Mouse (Mus musculus): ENCODE measurements around the gene Rps8.
A peak's percentile ranks its signal among the peaks of the same experiment; 100 is the strongest.

Rps8 gene

GRCm38 (mm10) chr4:117148047-117148713 is 7.9 kb downstream of the Rps8 start:
- no peak for DNase-seq (ENCODE audit: low spot score in 2 of 2)

GRCm38 (mm10) chr4:117146176-117146575 is 9.9 kb downstream of the Rps8 start:
- DNase-seq (ENCODE audit: low spot score in 2 of 2) = peak; percentile 80 to 97

DNA sequence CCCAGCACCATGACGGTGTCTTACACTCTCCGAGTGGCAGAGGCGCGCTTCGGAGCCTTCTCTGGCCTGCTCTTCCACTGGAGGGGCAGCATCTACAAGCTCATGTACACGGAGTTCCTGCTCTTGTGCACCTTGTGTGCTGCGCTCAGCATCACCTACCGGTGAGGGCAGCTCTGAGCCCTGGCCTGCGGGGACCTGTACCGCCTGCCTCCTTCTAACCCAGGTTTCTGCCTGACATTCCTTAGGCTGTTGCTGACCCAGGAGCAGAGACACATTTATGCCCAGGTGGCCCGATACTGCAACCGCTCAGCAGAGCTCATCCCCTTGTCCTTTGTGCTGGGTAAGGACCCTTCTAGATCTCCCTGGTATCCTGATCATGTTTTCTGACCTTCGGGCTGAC is 10.8 kb downstream of the Rps8 start:
- no peak for DNase-seq (ENCODE audit: low spot score in 2 of 2)

DNA sequence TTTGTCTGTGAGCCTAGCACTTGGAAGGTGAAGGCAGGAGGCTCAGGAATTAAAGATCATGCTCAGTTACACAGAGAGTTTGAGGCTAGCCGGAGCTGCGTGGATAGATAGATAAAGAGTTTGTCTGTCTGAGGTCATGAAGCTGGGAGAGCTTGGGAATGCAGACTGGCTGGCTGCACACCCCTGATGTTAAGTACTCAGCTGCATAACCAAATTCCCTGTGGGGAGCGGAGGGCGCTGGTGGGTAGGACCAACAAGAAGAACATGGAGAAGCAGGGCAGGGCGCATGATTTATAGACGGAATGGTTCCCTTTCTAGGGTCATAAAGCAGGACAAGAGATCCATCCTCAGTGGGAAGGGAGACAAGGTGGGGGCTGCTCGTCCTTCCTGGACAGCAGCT is 13.0 kb downstream of the Rps8 start:
- no peak for DNase-seq (ENCODE audit: low spot score in 2 of 2)

DNA sequence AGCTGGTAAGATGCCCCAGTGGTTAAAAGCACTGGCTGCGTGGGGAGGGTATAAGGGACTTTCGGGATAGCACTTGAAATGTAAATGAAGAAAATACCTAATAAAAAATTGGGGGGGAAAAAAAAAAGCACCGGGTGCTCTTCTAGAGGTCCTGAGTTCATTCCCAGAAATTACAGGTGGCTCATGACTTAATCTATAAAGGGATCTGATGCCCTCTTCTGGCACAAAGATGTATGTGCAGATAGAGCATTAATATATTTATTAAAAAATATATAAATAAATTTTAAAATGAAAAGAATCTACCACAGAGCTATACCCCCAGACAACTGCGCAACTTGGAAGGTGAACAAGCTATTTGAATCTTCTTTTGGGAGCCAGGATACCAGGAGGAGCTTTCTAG is 15.4 kb downstream of the Rps8 start:
- DNase-seq (ENCODE audit: low spot score in 2 of 2) = no peak

GRCm38 (mm10) chr4:117139217-117139612 is 16.8 kb downstream of the Rps8 start:
- peak in 1 of 2 experiments; percentile 60 for DNase-seq (ENCODE audit: low spot score in 2 of 2)

GRCm38 (mm10) chr4:117138295-117139216 is 17.5 kb downstream of the Rps8 start:
- no peak for DNase-seq (ENCODE audit: low spot score in 2 of 2)

DNA sequence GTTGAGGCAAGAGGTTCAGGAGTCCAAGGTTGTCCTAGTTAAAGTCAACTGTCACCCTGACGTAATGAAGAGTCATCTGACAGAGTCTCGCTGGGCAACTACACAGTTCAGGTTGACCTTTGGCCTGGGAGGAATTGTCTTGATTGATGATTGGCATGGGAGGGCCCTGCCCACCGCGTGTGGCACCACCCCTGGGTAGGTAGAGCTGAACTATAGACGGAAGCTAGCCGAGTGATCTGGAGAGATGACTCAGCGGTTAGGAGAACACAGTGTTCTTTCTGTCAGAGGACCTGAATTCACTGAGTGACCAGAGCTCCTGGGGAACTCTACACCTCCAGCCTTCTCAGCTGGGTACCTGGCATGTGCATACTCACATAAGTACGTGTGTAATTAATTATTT is 20.0 kb downstream of the Rps8 start:
- no peak for DNase-seq (ENCODE audit: low spot score in 2 of 2)

GRCm38 (mm10) chr4:117134601-117134995 is 21.4 kb downstream of the Rps8 start:
- DNase-seq (ENCODE audit: low spot score in 2 of 2) = no peak

GRCm38 (mm10) chr4:117133817-117134600 is 22.0 kb downstream of the Rps8 start, which contains the start of gene Plk3:
Gene Plk3 (minus strand): TSS chr4:117133963.
- peak; percentile 95 to 96 for DNase-seq (ENCODE audit: low spot score in 2 of 2)

DNA sequence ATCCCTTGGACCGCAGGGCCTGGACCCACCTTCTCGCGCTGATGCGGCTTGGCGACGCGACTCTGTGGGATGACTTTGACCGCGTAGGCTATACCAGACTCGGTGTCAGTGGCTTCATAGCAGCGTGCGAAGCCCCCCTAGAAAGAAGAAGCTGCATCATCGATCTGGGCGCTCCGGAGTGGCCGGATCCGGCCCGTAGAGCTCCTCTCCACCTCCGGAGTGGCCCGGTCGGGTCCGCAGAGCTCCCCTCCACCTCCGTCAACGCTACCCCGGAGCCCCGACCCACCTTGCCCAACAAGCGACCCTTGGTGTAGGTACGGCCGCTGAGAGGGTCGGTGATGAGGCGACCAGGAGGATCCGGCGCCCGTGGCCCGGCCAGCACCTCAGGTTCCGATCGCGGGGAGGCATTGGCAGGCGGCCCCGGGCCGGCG is 22.7 kb downstream of the Rps8 start:
- DNase-seq (ENCODE audit: low spot score in 2 of 2) = no peak

DNA sequence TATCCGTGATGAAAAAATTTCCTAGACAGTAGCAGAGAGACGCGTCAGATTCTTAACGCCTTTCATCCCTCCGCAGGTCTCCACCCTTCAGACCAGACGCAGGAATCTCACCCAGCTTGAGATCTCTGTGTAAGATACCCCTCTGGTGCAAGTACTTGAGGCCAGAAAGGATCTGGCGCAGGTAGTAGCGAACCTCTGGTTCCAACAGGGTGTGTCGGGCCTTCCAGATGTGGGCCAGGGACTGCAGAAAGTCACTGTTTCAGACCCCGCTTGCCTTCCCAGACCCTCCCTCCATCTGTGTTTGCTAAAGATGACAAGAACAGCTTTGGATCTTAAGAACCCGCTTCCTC is 23.3 kb downstream of the Rps8 start:
- DNase-seq (ENCODE audit: low spot score in 2 of 2) = no peak

- DNase-seq (ENCODE audit: low spot score in 2 of 2) = no peak
Measured at GRCm38 (mm10) chr4:117131890-117132793, 23.9 kb downstream of the Rps8 start.

DNA sequence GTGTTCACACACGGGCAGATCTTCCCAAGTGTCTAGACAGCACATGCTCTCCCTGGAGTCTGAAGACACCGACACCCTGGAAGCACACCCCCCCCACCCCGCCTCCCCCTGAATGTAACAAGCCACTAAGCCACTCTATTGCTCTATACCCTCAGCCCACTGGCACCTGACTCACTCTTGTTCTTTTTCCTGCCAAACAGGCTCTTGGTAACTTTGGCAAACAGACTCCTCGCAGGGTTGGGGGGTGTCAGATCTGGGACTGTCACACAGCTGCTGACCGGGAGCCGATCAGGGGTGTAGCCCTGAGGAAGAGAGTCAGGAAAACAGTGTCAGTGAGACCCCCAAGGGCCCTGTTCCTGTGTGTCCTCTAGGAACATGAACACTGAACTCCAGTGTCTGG is 24.8 kb downstream of the Rps8 start:
- no peak for DNase-seq (ENCODE audit: low spot score in 2 of 2)

DNA sequence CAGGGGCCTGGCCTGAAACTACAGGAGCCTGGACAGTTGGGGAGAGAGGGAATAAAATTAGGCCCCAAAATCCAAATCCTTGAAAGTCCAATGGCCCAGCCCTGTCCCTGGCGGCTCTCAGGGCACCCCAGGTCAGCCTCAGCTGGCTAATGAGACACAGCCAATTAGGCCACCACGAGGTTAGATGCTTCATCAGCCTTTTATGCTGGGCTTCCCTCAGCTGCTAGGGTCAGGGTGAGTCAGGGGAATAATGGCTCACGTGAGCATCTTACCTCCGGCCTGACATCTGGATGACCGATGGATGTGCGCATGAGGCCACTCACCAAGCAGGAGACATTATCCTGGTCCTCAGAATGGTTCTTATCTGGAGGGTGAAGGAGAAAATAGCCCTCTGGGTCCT is 25.3 kb downstream of the Rps8 start:
- no peak for DNase-seq (ENCODE audit: low spot score in 2 of 2)

GRCm38 (mm10) chr4:117127991-117128686 is 27.9 kb downstream of the Rps8 start:
- DNase-seq (ENCODE audit: low spot score in 2 of 2) = no peak

- DNase-seq (ENCODE audit: low spot score in 2 of 2) = no peak
Measured at GRCm38 (mm10) chr4:117126675-117127290, 29.3 kb downstream of the Rps8 start, which contains the start of gene Tctex1d4. Gene Tctex1d4 (plus strand): TSS chr4:117126794.

- peak; percentile 62 for DNase-seq (ENCODE audit: low spot score in 2 of 2)
Measured at GRCm38 (mm10) chr4:117125910-117126674, 30.0 kb downstream of the Rps8 start.

GRCm38 (mm10) chr4:117125348-117125909 is 30.6 kb downstream of the Rps8 start, which contains the start of gene Btbd19:
Gene Btbd19 (minus strand): TSS chr4:117125725.
- DNase-seq (ENCODE audit: low spot score in 2 of 2) = peak in 1 of 2 experiments; percentile 18

Measured in thymus, postnatal 10 days (tissue).